Mouse (Mus musculus) ovary, adult 2 months (tissue): Measurements from ENCODE around the gene Rbm4b. TPM values are rescaled to one million over a fixed set of nuclear protein-coding genes. Genes with fewer than 3 reads are reported as not detected.

Source experiments
- polyA plus RNA-seq: library from polyadenylated mRNA; depleted of rRNA; stranded (reverse); fragments of >200 nt; gene quantifications from 2 replicates; pipeline ENCODE4 v1.2.3, GENCODE M21; 2012; rRNA removed

Rbm4b gene
- 14.7 and 16.6 TPM in 2 replicates for polyA plus RNA-seq

DNA sequence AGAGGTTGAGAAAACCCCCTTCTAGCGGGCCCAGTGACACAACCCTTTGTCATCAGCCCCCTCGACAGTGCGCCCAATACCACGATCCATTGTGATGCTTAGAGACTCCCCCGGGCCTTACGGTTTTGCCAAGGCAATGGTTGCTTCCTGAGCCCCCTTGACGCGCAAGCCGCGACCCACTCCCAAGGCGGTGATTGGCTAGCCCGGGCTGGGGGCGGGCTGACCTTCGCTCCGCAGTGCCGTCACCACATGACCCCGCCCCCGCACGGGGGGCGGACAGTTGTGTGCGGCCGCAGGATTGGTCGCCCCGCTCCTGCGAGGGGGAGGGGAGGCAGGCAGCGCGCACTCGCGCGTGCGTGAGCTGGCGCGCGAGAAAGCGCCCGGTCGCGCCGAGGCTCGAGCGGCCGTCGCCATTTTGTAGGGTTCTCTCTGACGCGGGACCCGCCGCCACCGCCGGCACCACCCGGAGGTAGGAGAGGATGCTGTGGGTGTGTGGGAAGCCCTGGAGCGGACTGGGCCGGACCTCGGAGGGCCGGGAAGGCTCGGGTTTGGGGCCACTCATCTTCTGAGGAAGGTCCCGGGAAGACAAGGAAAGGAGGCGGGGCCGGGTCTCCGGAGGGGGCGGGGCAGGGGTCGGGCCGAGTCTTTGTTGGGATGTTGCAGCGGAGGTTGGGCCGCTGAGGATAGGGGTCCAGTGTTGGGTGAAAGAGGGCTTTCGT is at the start of gene Rbm4b:
Rbm4b (plus strand) TSS at position 305 of the 719 bp plus-strand sequence.

DNA sequence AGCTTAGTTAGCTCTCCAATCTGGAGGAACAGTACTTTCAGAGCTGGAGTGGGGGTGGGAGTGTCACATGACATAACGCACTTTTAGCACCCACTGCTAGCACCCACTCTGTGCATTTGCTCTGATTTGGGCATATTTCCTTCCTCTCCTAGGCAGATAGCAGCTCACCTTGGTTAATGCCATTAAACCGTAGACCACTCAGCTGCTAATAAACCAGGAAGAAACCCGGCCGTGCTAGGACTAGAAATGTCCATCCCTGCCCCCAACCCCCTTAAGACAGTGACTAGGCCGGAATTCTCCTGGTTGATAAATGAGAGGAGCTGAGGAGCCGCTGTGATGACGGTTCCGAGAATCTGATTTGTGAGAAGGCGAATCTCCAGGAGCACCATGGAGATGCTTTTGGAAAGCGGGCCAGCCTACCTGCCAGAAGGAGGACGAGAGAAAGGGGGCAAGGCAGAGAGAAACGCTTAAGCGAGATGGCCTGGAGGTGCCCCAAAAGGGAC is 45.1 kb upstream of the Rbm4b start, which contains the start of gene Sptbn2:
Sptbn2 (plus strand) TSS at position 70 of the 503 bp plus-strand sequence.

DNA sequence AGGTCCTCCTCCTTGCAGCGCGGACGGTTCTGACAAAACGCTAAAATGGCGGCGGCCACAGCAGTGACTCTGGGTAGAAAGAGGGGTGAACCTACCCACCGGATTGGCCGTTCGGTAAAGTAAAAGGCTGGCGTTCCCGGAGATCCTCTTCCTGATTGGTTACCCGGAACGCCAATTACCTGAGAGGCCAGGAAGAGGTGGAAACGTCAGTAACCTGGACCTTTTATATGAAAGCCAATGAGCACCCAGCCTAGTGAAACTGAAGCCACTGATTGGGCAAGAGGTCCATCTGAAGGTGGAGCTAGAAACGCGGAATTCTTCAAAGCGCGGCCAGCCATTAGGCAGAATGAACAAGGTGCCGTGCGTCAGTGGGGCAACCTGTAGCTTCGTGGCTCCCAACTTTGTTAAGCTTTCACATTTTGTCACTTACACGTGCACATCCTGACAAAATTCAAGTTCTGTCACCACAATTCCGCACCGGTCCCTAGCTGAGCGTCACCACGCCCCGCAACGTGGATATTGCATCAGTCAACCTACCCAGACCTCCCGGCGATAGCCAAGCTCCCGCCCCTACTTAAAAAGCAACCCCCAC is 37.6 kb downstream of the Rbm4b start, which contains the start of gene Rbm4:
Rbm4 (minus strand) TSS at position 71 of the 592 bp plus-strand sequence.

DNA sequence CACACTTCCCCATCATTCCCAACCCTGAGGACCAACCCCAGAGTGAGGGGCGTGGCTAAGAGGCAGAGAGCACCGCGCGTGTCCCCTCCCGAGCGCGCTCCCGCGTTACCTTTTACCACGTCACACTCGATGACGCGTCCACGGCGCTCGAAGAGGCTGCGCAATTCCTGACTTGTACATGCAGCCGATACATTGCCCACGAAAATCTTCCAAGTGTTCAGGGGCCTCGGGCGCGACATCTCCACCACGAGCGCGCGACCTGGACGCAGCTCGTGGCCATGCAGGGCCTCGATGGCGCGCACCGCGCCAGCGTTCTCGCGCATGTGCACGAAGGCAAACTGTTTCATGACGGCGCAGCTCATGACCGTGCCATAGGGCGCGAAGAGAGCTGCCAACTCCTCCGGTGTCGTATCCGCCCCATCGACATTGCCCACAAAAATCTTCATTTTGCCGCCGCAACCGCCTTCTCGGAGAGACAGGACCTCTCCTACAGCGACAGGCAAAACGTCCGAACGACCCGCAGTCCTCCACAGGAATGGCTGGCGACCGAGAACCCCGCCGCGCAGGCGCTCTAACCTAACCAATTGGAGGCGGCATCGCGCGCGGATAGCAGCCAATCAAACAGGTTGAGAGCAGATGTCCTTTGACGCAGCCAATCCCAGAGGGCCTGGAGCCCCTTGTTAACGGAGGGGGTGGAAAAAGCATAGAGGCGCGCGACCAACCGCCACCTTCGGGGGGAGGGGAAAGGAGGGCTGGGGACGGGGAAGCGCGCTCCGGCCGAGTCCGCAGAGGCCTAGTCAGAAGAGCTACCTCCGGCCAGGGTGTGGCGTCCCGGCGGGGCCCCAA is 55.0 kb downstream of the Rbm4b start, which contains the start of the genes Gm21992 and Rbm14:
Gm21992 (minus strand) TSS at position 550 of the 846 bp plus-strand sequence.
Rbm14 (minus strand) TSS at position 572 of the 846 bp plus-strand sequence.

Other genes with a start within 250 kb of the Rbm4b start
- 105 and 130 TPM in 2 replicates for gene Pcx, start 246.0 kb upstream of the Rbm4b start, polyA plus RNA-seq
- gene Lrfn4, start 140.8 kb upstream of the Rbm4b start, polyA plus RNA-seq, result 90.2 and 96.9 TPM in 2 replicates
- 174 TPM in 2 replicates for gene Rce1, start 130.9 kb upstream of the Rbm4b start, polyA plus RNA-seq
- gene Gm960, start 57.8 kb upstream of the Rbm4b start, polyA plus RNA-seq, result 0.83 and 0.86 TPM in 2 replicates
- gene Sptbn2, start 45.3 kb upstream of the Rbm4b start, polyA plus RNA-seq, result 1.8 and 2.3 TPM in 2 replicates
- gene Rbm4, start 37.4 kb downstream of the Rbm4b start, polyA plus RNA-seq, result 45.2 and 82.8 TPM in 2 replicates
- gene Gm21992, start 55.1 kb downstream of the Rbm4b start, polyA plus RNA-seq, result 22.3 and 49.8 TPM in 2 replicates
- 124 and 130 TPM in 2 replicates for gene Rbm14, start 55.1 kb downstream of the Rbm4b start, polyA plus RNA-seq
- gene Ccs, start 82.8 kb downstream of the Rbm4b start, polyA plus RNA-seq, result 48.6 and 71.6 TPM in 2 replicates
- gene Ccdc87, start 82.9 kb downstream of the Rbm4b start, polyA plus RNA-seq, result 0.29 and 0.47 TPM in 2 replicates
- 443 and 448 TPM in 2 replicates for gene Ctsf, start 98.6 kb downstream of the Rbm4b start, polyA plus RNA-seq
- 3.2 and 3.8 TPM in 2 replicates for gene Actn3, start 121.4 kb downstream of the Rbm4b start, polyA plus RNA-seq
- 50.8 and 63.0 TPM in 2 replicates for gene Zdhhc24, start 122.2 kb downstream of the Rbm4b start, polyA plus RNA-seq
- gene Bbs1, start 150.1 kb downstream of the Rbm4b start, polyA plus RNA-seq, result 9.8 and 13.1 TPM in 2 replicates
- gene Dpp3, start 171.8 kb downstream of the Rbm4b start, polyA plus RNA-seq, result 158 and 220 TPM in 2 replicates
- 12.9 and 17.8 TPM in 2 replicates for gene Peli3, start 186.6 kb downstream of the Rbm4b start, polyA plus RNA-seq
- 16.6 and 19.4 TPM in 2 replicates for gene Mrpl11, start 205.7 kb downstream of the Rbm4b start, polyA plus RNA-seq
- 2.8 and 4.2 TPM in 2 replicates for gene Npas4, start 233.8 kb downstream of the Rbm4b start, polyA plus RNA-seq